Mouse (Mus musculus): ENCODE results near the gene Fbxl17. TPM values are rescaled to one million over a fixed set of nuclear protein-coding genes. Genes with fewer than 3 reads are reported as not detected.

Fbxl17 gene
- polyA plus RNA-seq, 1 experiment = 9.3 TPM

DNA sequence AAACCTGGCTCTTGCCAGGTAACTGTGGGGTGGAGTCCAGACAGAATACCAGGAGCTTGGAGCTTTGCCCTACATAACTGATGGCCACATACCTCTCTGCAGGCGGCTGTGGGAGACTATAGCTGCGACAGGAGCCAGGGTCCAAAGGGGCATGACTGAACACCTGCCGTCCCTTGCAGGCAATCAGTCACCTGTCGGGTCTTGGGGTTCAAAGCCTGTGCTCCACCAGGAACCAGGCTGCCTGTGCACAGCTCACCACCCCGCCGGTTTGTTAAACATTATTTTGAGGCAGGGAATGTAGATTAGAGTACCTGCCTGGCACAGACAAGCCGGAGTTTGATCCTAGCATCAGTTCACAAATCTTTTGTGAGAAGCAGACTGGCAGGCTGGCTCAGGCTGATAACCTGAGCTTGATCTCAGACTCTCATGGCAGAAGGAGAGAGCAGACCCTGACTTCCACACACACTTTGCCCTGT lies 253.6 kb downstream of the Fbxl17 start:
- Histone ChIP-seq H3K79me2 (ENCODE audit: control insufficient read depth, insufficient read depth) (no peaks in the 10 kb centered on the region), H3K4me3 (no peak overlapping the region), H3K36me3 (ENCODE audit: control insufficient read depth, insufficient read depth) (no peaks in the 10 kb centered on the region), H3K4me2 (ENCODE audit: low read depth) (no peak overlapping the region), H3ac (ENCODE audit: control insufficient read depth, insufficient read length) (no peak overlapping the region), H3K27me3 (ENCODE audit: control insufficient read depth, insufficient read depth, insufficient read length) (no peaks in the 10 kb centered on the region)
- TF ChIP-seq USF1 (IDR thresholded peaks at IDR 0.05; ENCODE audit: low read depth) = no peak
- TF ChIP-seq SRF (IDR thresholded peaks at IDR 0.05; ENCODE audit: control insufficient read depth, insufficient read length, low read depth) = no peak
- no peak for TF ChIP-seq REST (IDR thresholded peaks at IDR 0.05; ENCODE audit: insufficient read depth, insufficient read length)
- TF ChIP-seq TCF12 (IDR thresholded peaks at IDR 0.05; ENCODE audit: insufficient read depth, poor library complexity, severe bottlenecking) = no peak
- no peak for TF ChIP-seq POLR2AphosphoS2 (IDR thresholded peaks at IDR 0.05; ENCODE audit: insufficient read length, low read depth)
- no peak for TF ChIP-seq MYOD1 (IDR thresholded peaks at IDR 0.05; ENCODE audit: control insufficient read depth in 1 of 3, insufficient read length in 2 of 3, low read depth in 2 of 3)
- no peak for TF ChIP-seq MAX (IDR thresholded peaks at IDR 0.05; ENCODE audit: low read depth)
- no peak for TF ChIP-seq E2F4 (IDR thresholded peaks at IDR 0.05; ENCODE audit: insufficient read depth)
- no peak for TF ChIP-seq MYOG (IDR thresholded peaks at IDR 0.05; ENCODE audit: control insufficient read depth in 1 of 3, insufficient read depth in 1 of 3, insufficient read length in 2 of 3, low read depth in 2 of 3)
- no peak for TF ChIP-seq POLR2A (IDR thresholded peaks at IDR 0.05; ENCODE audit: insufficient read length, low read depth)
- TF ChIP-seq CEBPB (IDR thresholded peaks at IDR 0.05; ENCODE audit: insufficient read depth, poor library complexity, severe bottlenecking) = no peak
- TF ChIP-seq TCF3 (IDR thresholded peaks at IDR 0.05; ENCODE audit: insufficient read length, low read depth) = no peak

DNA sequence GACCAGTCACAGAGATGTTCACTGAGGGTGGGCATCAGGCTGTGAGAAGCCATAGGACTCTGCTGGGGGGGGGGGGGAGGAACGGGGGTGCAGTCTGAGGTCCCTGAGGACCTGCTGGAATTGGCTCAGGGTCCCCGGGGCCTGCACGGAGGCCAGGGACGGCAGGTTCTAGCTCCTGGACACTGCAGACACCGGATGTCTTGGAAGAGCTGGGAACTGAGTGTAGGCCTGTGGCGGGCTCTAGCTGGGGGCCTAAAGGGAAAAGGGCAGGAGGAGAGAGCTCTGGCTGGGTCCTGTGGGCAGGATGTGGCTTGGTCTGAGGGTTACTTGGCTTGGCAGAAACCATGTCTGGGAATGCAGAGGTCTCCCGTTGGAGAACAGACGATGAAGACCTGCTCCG lies 254.3 kb downstream of the Fbxl17 start:
- TF ChIP-seq MAX (IDR thresholded peaks at IDR 0.05; ENCODE audit: low read depth) (no peak), USF1 (IDR thresholded peaks at IDR 0.05; ENCODE audit: low read depth) (no peak), MYOD1 (IDR thresholded peaks at IDR 0.05; ENCODE audit: control insufficient read depth in 1 of 3, insufficient read length in 2 of 3, low read depth in 2 of 3) (no peak), REST (IDR thresholded peaks at IDR 0.05; ENCODE audit: insufficient read depth, insufficient read length) (no peak), E2F4 (IDR thresholded peaks at IDR 0.05; ENCODE audit: insufficient read depth) (no peak), POLR2A (IDR thresholded peaks at IDR 0.05; ENCODE audit: insufficient read length, low read depth) (no peak), SRF (IDR thresholded peaks at IDR 0.05; ENCODE audit: control insufficient read depth, insufficient read length, low read depth) (no peak), TCF12 (IDR thresholded peaks at IDR 0.05; ENCODE audit: insufficient read depth, poor library complexity, severe bottlenecking) (no peak), TCF3 (IDR thresholded peaks at IDR 0.05; ENCODE audit: insufficient read length, low read depth) (no peak), CEBPB (IDR thresholded peaks at IDR 0.05; ENCODE audit: insufficient read depth, poor library complexity, severe bottlenecking) (no peak), POLR2AphosphoS2 (IDR thresholded peaks at IDR 0.05; ENCODE audit: insufficient read length, low read depth) (no peak), MYOG (IDR thresholded peaks at IDR 0.05; ENCODE audit: control insufficient read depth in 1 of 3, insufficient read depth in 1 of 3, insufficient read length in 2 of 3, low read depth in 2 of 3) (no peak)

DNA sequence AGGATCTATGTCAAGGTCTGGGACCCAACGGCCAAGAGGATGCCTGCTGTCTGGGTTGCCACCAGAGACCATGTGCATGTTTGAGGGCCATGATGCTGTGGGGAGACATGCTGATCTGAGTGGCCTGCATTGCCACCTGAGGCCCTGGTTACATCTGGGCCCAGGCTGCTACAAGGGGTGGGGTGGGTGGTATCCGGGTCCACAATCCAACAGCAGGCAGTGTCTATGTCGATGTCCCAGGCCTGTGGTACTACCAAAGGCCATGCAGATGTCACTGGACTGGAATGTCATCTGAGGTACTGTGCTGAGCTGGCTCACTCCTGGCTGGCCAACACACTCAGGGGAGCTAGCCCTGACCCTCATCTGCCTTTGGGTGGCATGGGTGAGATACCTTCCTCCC lies 257.1 kb downstream of the Fbxl17 start:
- Histone ChIP-seq H3ac (ENCODE audit: control insufficient read depth, insufficient read length) (no peak overlapping the region), H3K36me3 (ENCODE audit: control insufficient read depth, insufficient read depth) (no peaks in the 10 kb centered on the region), H3K27me3 (ENCODE audit: control insufficient read depth, insufficient read depth, insufficient read length) (no peaks in the 10 kb centered on the region), H3K4me3 (no peak overlapping the region), H3K4me2 (ENCODE audit: low read depth) (no peak overlapping the region), H3K79me2 (ENCODE audit: control insufficient read depth, insufficient read depth) (no peaks in the 10 kb centered on the region)
- no peak for TF ChIP-seq POLR2AphosphoS2 (IDR thresholded peaks at IDR 0.05; ENCODE audit: insufficient read length, low read depth)
- no peak for TF ChIP-seq MYOG (IDR thresholded peaks at IDR 0.05; ENCODE audit: control insufficient read depth in 1 of 3, insufficient read depth in 1 of 3, insufficient read length in 2 of 3, low read depth in 2 of 3)
- TF ChIP-seq CEBPB (IDR thresholded peaks at IDR 0.05; ENCODE audit: insufficient read depth, poor library complexity, severe bottlenecking) = no peak
- TF ChIP-seq E2F4 (IDR thresholded peaks at IDR 0.05; ENCODE audit: insufficient read depth) = no peak
- TF ChIP-seq MAX (IDR thresholded peaks at IDR 0.05; ENCODE audit: low read depth) = no peak
- no peak for TF ChIP-seq POLR2A (IDR thresholded peaks at IDR 0.05; ENCODE audit: insufficient read length, low read depth)
- no peak for TF ChIP-seq REST (IDR thresholded peaks at IDR 0.05; ENCODE audit: insufficient read depth, insufficient read length)
- TF ChIP-seq MYOD1 (IDR thresholded peaks at IDR 0.05; ENCODE audit: control insufficient read depth in 1 of 3, insufficient read length in 2 of 3, low read depth in 2 of 3) = no peak
- no peak for TF ChIP-seq USF1 (IDR thresholded peaks at IDR 0.05; ENCODE audit: low read depth)
- no peak for TF ChIP-seq TCF3 (IDR thresholded peaks at IDR 0.05; ENCODE audit: insufficient read length, low read depth)
- no peak for TF ChIP-seq SRF (IDR thresholded peaks at IDR 0.05; ENCODE audit: control insufficient read depth, insufficient read length, low read depth)
- TF ChIP-seq TCF12 (IDR thresholded peaks at IDR 0.05; ENCODE audit: insufficient read depth, poor library complexity, severe bottlenecking) = no peak

More for the DNA sequence above, 254.3 kb downstream of the Fbxl17 start:
- H3K4me3 ChIP-seq = no peak overlapping the region
- no peaks in the 10 kb centered on the region for H3K79me2 ChIP-seq (ENCODE audit: control insufficient read depth, insufficient read depth)
- no peak overlapping the region for H3K4me2 ChIP-seq (ENCODE audit: low read depth)
- no peak overlapping the region for H3ac ChIP-seq (ENCODE audit: control insufficient read depth, insufficient read length)
- no peaks in the 10 kb centered on the region for H3K27me3 ChIP-seq (ENCODE audit: control insufficient read depth, insufficient read depth, insufficient read length)
- H3K36me3 ChIP-seq (ENCODE audit: control insufficient read depth, insufficient read depth) = no peaks in the 10 kb centered on the region

DNA sequence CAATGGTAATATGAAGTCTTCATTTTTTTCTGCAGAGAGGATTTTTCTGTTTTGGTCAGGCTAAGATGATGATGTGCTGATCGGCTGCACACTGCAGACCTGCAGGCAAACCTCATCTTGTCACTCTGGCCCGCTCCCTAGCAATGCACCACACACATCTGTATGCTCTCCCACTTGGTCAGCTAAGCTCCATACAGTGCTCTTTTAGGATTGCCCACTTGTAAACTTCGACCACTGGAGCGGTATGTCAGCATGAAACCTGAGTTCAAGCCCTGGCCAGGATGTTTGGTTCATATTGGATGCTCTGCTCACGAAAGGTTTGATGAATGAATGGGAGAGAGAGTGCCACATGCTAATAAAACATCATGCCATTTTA lies 259.1 kb downstream of the Fbxl17 start:
- Histone ChIP-seq H3K4me2 (ENCODE audit: low read depth) (no peak overlapping the region), H3K4me3 (no peak overlapping the region), H3K27me3 (ENCODE audit: control insufficient read depth, insufficient read depth, insufficient read length) (no peaks in the 10 kb centered on the region), H3K79me2 (ENCODE audit: control insufficient read depth, insufficient read depth) (no peaks in the 10 kb centered on the region), H3K36me3 (ENCODE audit: control insufficient read depth, insufficient read depth) (no peaks in the 10 kb centered on the region), H3ac (ENCODE audit: control insufficient read depth, insufficient read length) (no peak overlapping the region)
- TF ChIP-seq CEBPB (IDR thresholded peaks at IDR 0.05; ENCODE audit: insufficient read depth, poor library complexity, severe bottlenecking) (no peak), MYOD1 (IDR thresholded peaks at IDR 0.05; ENCODE audit: control insufficient read depth in 1 of 3, insufficient read length in 2 of 3, low read depth in 2 of 3) (no peak), POLR2A (IDR thresholded peaks at IDR 0.05; ENCODE audit: insufficient read length, low read depth) (no peak), E2F4 (IDR thresholded peaks at IDR 0.05; ENCODE audit: insufficient read depth) (no peak), USF1 (IDR thresholded peaks at IDR 0.05; ENCODE audit: low read depth) (no peak), POLR2AphosphoS2 (IDR thresholded peaks at IDR 0.05; ENCODE audit: insufficient read length, low read depth) (no peak), REST (IDR thresholded peaks at IDR 0.05; ENCODE audit: insufficient read depth, insufficient read length) (no peak), SRF (IDR thresholded peaks at IDR 0.05; ENCODE audit: control insufficient read depth, insufficient read length, low read depth) (no peak), TCF12 (IDR thresholded peaks at IDR 0.05; ENCODE audit: insufficient read depth, poor library complexity, severe bottlenecking) (no peak), TCF3 (IDR thresholded peaks at IDR 0.05; ENCODE audit: insufficient read length, low read depth) (no peak), MYOG (IDR thresholded peaks at IDR 0.05; ENCODE audit: control insufficient read depth in 1 of 3, insufficient read depth in 1 of 3, insufficient read length in 2 of 3, low read depth in 2 of 3) (no peak), MAX (IDR thresholded peaks at IDR 0.05; ENCODE audit: low read depth) (no peak)

Measured in myocyte (in vitro differentiated cells).